Mouse (Mus musculus): ENCODE data around the gene Adam22. TPM values are rescaled to one million over a fixed set of nuclear protein-coding genes. Genes with fewer than 3 reads are reported as not detected.
"Not testable (repeated sequence)": the region's sequence is repeated elsewhere in the genome, so short reads cannot be mapped to it uniquely, and the experiment has no call there.

Adam22 gene
- polyA plus RNA-seq, 1 experiment from 2014 or later: 0.40 TPM

- Histone ChIP-seq H3K4me3 (ENCODE audit: low read depth, low read length) (no peak overlapping the region), H3K4me2 (ENCODE audit: low read depth, low read length) (no peak overlapping the region), H3K36me3 (ENCODE audit: control insufficient read depth, insufficient read depth) (no peaks in the 10 kb centered on the region), H3K9ac (ENCODE audit: low read depth, low read length) (no peak overlapping the region), H3K27me3 (ENCODE audit: control insufficient read depth, insufficient read depth, low read depth, low read length) (no peaks in the 10 kb centered on the region), H3K9me3 (replicated peaks; ENCODE audit: control insufficient read depth, low read length) (no peaks in the 10 kb centered on the region), H3K27ac (ENCODE audit: low read length) (no peak overlapping the region), H3K4me1 (ENCODE audit: control insufficient read depth, low read depth, low read length) (no peaks in the 10 kb centered on the region)
- no peak for ATAC-seq (ENCODE audit: low read depth)
- 63% methylated on average over 4 of the region's 4 CpGs for WGBS (ENCODE audit: insufficient replicate concordance)
Measured at GRCm38 (mm10) chr5:8224321-8224705, 143.6 kb downstream of the Adam22 start.

GRCm38 (mm10) chr5:8223597-8224320 is 144.2 kb downstream of the Adam22 start:
- Histone ChIP-seq H3K4me1 (ENCODE audit: control insufficient read depth, low read depth, low read length) (no peaks in the 10 kb centered on the region), H3K36me3 (ENCODE audit: control insufficient read depth, insufficient read depth) (no peaks in the 10 kb centered on the region), H3K27me3 (ENCODE audit: control insufficient read depth, insufficient read depth, low read depth, low read length) (no peaks in the 10 kb centered on the region), H3K9me3 (replicated peaks; ENCODE audit: control insufficient read depth, low read length) (no peaks in the 10 kb centered on the region), H3K27ac (ENCODE audit: low read length) (no peak overlapping the region), H3K9ac (ENCODE audit: low read depth, low read length) (no peak overlapping the region), H3K4me2 (ENCODE audit: low read depth, low read length) (no peak overlapping the region), H3K4me3 (ENCODE audit: low read depth, low read length) (no peak overlapping the region)
- WGBS (ENCODE audit: insufficient replicate concordance): 53% methylated on average over 8 of the region's 8 CpGs
- ATAC-seq (ENCODE audit: low read depth): no peak

GRCm38 (mm10) chr5:8221630-8222029 is 146.3 kb downstream of the Adam22 start:
- no peak overlapping the region for H3K9ac ChIP-seq (ENCODE audit: low read depth, low read length)
- H3K36me3 ChIP-seq (ENCODE audit: control insufficient read depth, insufficient read depth): no peaks in the 10 kb centered on the region
- H3K4me3 ChIP-seq (ENCODE audit: low read depth, low read length): no peak overlapping the region
- no peaks in the 10 kb centered on the region for H3K9me3 ChIP-seq (replicated peaks; ENCODE audit: control insufficient read depth, low read length)
- WGBS (ENCODE audit: insufficient replicate concordance): 58% methylated on average over 5 of the region's 5 CpGs
- no peak for ATAC-seq (ENCODE audit: low read depth)
- H3K27ac ChIP-seq (ENCODE audit: low read length): no peak overlapping the region
- H3K4me2 ChIP-seq (ENCODE audit: low read depth, low read length): no peak overlapping the region
- H3K27me3 ChIP-seq (ENCODE audit: control insufficient read depth, insufficient read depth, low read depth, low read length): no peaks in the 10 kb centered on the region
- H3K4me1 ChIP-seq (ENCODE audit: control insufficient read depth, low read depth, low read length): no peaks in the 10 kb centered on the region

GRCm38 (mm10) chr5:8215841-8216240 is 152.1 kb downstream of the Adam22 start:
- Histone ChIP-seq H3K36me3 (ENCODE audit: control insufficient read depth, insufficient read depth) (no peaks in the 10 kb centered on the region), H3K9ac (ENCODE audit: low read depth, low read length) (no peak overlapping the region), H3K27ac (ENCODE audit: low read length) (no peak overlapping the region), H3K27me3 (ENCODE audit: control insufficient read depth, insufficient read depth, low read depth, low read length) (no peaks in the 10 kb centered on the region), H3K4me1 (ENCODE audit: control insufficient read depth, low read depth, low read length) (no peaks in the 10 kb centered on the region), H3K4me2 (ENCODE audit: low read depth, low read length) (no peak overlapping the region), H3K9me3 (replicated peaks; ENCODE audit: control insufficient read depth, low read length) (no peaks in the 10 kb centered on the region), H3K4me3 (ENCODE audit: low read depth, low read length) (no peak overlapping the region)
- ATAC-seq (ENCODE audit: low read depth): no peak
- WGBS (ENCODE audit: insufficient replicate concordance): 45% methylated on average over 1 of the region's 1 CpGs

GRCm38 (mm10) chr5:8184992-8185391 is 183.0 kb downstream of the Adam22 start:
- H3K9me3 ChIP-seq (replicated peaks; ENCODE audit: control insufficient read depth, low read length); H3K27me3 ChIP-seq (ENCODE audit: control insufficient read depth, insufficient read depth, low read depth, low read length); H3K27ac ChIP-seq (ENCODE audit: low read length); H3K36me3 ChIP-seq (ENCODE audit: control insufficient read depth, insufficient read depth); H3K9ac ChIP-seq (ENCODE audit: low read depth, low read length); ATAC-seq (ENCODE audit: low read depth); H3K4me3 ChIP-seq (ENCODE audit: low read depth, low read length); H3K4me2 ChIP-seq (ENCODE audit: low read depth, low read length); H3K4me1 ChIP-seq (ENCODE audit: control insufficient read depth, low read depth, low read length): not testable (repeated sequence)
- WGBS (ENCODE audit: insufficient replicate concordance): 39% methylated on average over 1 of the region's 1 CpGs

GRCm38 (mm10) chr5:8180646-8181045 is 187.3 kb downstream of the Adam22 start:
- Histone ChIP-seq H3K36me3 (ENCODE audit: control insufficient read depth, insufficient read depth) (no peaks in the 10 kb centered on the region), H3K9me3 (replicated peaks; ENCODE audit: control insufficient read depth, low read length) (no peaks in the 10 kb centered on the region), H3K27me3 (ENCODE audit: control insufficient read depth, insufficient read depth, low read depth, low read length) (no peaks in the 10 kb centered on the region), H3K9ac (ENCODE audit: low read depth, low read length) (no peak overlapping the region), H3K4me1 (ENCODE audit: control insufficient read depth, low read depth, low read length) (no peaks in the 10 kb centered on the region), H3K27ac (ENCODE audit: low read length) (no peak overlapping the region), H3K4me2 (ENCODE audit: low read depth, low read length) (no peak overlapping the region), H3K4me3 (ENCODE audit: low read depth, low read length) (no peak overlapping the region)
- 62% methylated on average over 1 of the region's 1 CpGs for WGBS (ENCODE audit: insufficient replicate concordance)
- ATAC-seq (ENCODE audit: low read depth): no peak

GRCm38 (mm10) chr5:8178111-8178510 is 189.8 kb downstream of the Adam22 start:
- 66% methylated on average over 17 of the region's 17 CpGs for WGBS (ENCODE audit: insufficient replicate concordance)
- ATAC-seq (ENCODE audit: low read depth): no peak
- H3K27ac ChIP-seq (ENCODE audit: low read length): no peak overlapping the region
- H3K27me3 ChIP-seq (ENCODE audit: control insufficient read depth, insufficient read depth, low read depth, low read length): no peaks in the 10 kb centered on the region
- no peak overlapping the region for H3K4me2 ChIP-seq (ENCODE audit: low read depth, low read length)
- H3K9me3 ChIP-seq (replicated peaks; ENCODE audit: control insufficient read depth, low read length): no peaks in the 10 kb centered on the region
- no peak overlapping the region for H3K4me3 ChIP-seq (ENCODE audit: low read depth, low read length)
- H3K9ac ChIP-seq (ENCODE audit: low read depth, low read length): no peak overlapping the region
- no peaks in the 10 kb centered on the region for H3K36me3 ChIP-seq (ENCODE audit: control insufficient read depth, insufficient read depth)
- H3K4me1 ChIP-seq (ENCODE audit: control insufficient read depth, low read depth, low read length): no peaks in the 10 kb centered on the region

GRCm38 (mm10) chr5:8164773-8165172 is 203.2 kb downstream of the Adam22 start:
- 32% methylated on average over 4 of the region's 4 CpGs for WGBS (ENCODE audit: insufficient replicate concordance)
- Histone ChIP-seq H3K27me3 (ENCODE audit: control insufficient read depth, insufficient read depth, low read depth, low read length) (no peaks in the 10 kb centered on the region), H3K27ac (ENCODE audit: low read length) (no peak overlapping the region), H3K36me3 (ENCODE audit: control insufficient read depth, insufficient read depth) (no peaks in the 10 kb centered on the region), H3K9me3 (replicated peaks; ENCODE audit: control insufficient read depth, low read length) (no peaks in the 10 kb centered on the region), H3K4me1 (ENCODE audit: control insufficient read depth, low read depth, low read length) (no peaks in the 10 kb centered on the region), H3K9ac (ENCODE audit: low read depth, low read length) (no peak overlapping the region), H3K4me2 (ENCODE audit: low read depth, low read length) (no peak overlapping the region), H3K4me3 (ENCODE audit: low read depth, low read length) (no peak overlapping the region)
- ATAC-seq (ENCODE audit: low read depth): no peak

GRCm38 (mm10) chr5:8151645-8152044 is 216.3 kb downstream of the Adam22 start:
- Histone ChIP-seq H3K27me3 (ENCODE audit: control insufficient read depth, insufficient read depth, low read depth, low read length) (no peaks in the 10 kb centered on the region), H3K4me1 (ENCODE audit: control insufficient read depth, low read depth, low read length) (no peaks in the 10 kb centered on the region), H3K27ac (ENCODE audit: low read length) (no peak overlapping the region), H3K36me3 (ENCODE audit: control insufficient read depth, insufficient read depth) (no peaks in the 10 kb centered on the region), H3K4me2 (ENCODE audit: low read depth, low read length) (no peak overlapping the region), H3K9me3 (replicated peaks; ENCODE audit: control insufficient read depth, low read length) (no peaks in the 10 kb centered on the region), H3K4me3 (ENCODE audit: low read depth, low read length) (no peak overlapping the region), H3K9ac (ENCODE audit: low read depth, low read length) (no peak overlapping the region)
- no peak for ATAC-seq (ENCODE audit: low read depth)
- 64% methylated on average over 1 of the region's 1 CpGs for WGBS (ENCODE audit: insufficient replicate concordance)

Data from liver, embryonic 16.5 days (tissue).